Mouse (Mus musculus) stomach, postnatal 0 days (tissue): Measurements from ENCODE around the gene Mysm1. TPM values are rescaled to one million over a fixed set of nuclear protein-coding genes. Genes with fewer than 3 reads are reported as not detected.

Source experiments
- ATAC-seq: fragments of 200-750 bp; cut with Nextera tagmentation; 2 replicates; pipeline ENCODE4 v1.8.0; 2017; ENCODE audit not compliant: low FRiP score, low TSS enrichment
- DNase-seq: peaks from one replicate; pipeline ENCODE4 v3.0.0-alpha.2; 2016; ENCODE audit warnings: low spot score
- H3K27ac ChIP-seq: fragments of 300-500 bp; sonication (generic); replicated peaks from 2 replicates; pipeline ENCODE4 v1.5.1; 2014; ENCODE audit warnings: mild to moderate bottlenecking, control low read depth
- H3K27me3 ChIP-seq: fragments of 300-500 bp; sonication (generic); 2 replicates; pipeline ENCODE4 v1.6.1; 2014; ENCODE audit warnings: low read length; ENCODE audit not compliant: control insufficient read depth, insufficient read depth
- H3K36me3 ChIP-seq: fragments of 300-500 bp; sonication (generic); 2 replicates; pipeline ENCODE4 v1.6.1; 2014; ENCODE audit warnings: low read length, mixed read lengths; ENCODE audit not compliant: control insufficient read depth, insufficient read depth
- H3K4me1 ChIP-seq: fragments of 300-500 bp; sonication (generic); replicated peaks from 2 replicates; pipeline ENCODE4 v1.6.1; 2014; ENCODE audit warnings: antibody characterized with exemption; ENCODE audit not compliant: control insufficient read depth, insufficient read depth
- H3K4me2 ChIP-seq: fragments of 300-500 bp; sonication (generic); replicated peaks from 2 replicates; pipeline ENCODE4 v1.6.1; 2014; ENCODE audit warnings: low read depth, mild to moderate bottlenecking, control low read depth, moderate library complexity
- H3K4me3 ChIP-seq: fragments of 300-500 bp; sonication (generic); 2 replicates; pipeline ENCODE4 v1.5.1; 2014; ENCODE audit warnings: low read depth, low read length, control low read depth
- H3K9ac ChIP-seq: fragments of 300-500 bp; sonication (generic); 2 replicates; pipeline ENCODE4 v1.6.1; 2014; ENCODE audit warnings: mild to moderate bottlenecking, low read length, control low read depth, mixed read lengths
- H3K9me3 ChIP-seq: fragments of 300-500 bp; sonication (generic); 2 replicates; pipeline ENCODE4 v1.6.1; 2016; ENCODE audit warnings: low read length; ENCODE audit not compliant: control insufficient read depth
- CTCF ChIP-seq: IDR thresholded peaks from 2 replicates; pipeline ENCODE4 v1.5.1; 2016; ENCODE audit warnings: antibody characterized with exemption, low read depth, mild to moderate bottlenecking, moderate library complexity
- EP300 ChIP-seq: optimal IDR thresholded peaks from 2 replicates; pipeline ENCODE3; 2016; ENCODE audit warnings: antibody characterized with exemption
- WGBS: fragments of 180-500 bp; shearing (Covaris S2); extraction: QIAGEN DNeasy Blood & Tissue Kit; methylation state at CpG from one replicate; pipeline ENCODE4 v1.1.7; 2014; 5-methylcytosine and 5-hydroxymethylcytosine counted together
- polyA plus RNA-seq: library from polyadenylated mRNA; unstranded; fragments of >200 nt; fragmentation: Nextera tagmentation; extraction: Ambion mirVana; gene quantifications from 2 replicates; pipeline ENCODE4 v1.2.1, GENCODE M21; 2015

The Mysm1 gene
- polyA plus RNA-seq, 1 experiment from 2014 or later = 12.9 TPM

GRCm38 (mm10) chr4:94900744-94901143 lies 78.2 kb downstream of the Mysm1 start:
- Histone ChIP-seq H3K27me3 (no peaks in the 10 kb centered on the region), H3K27ac (no peak overlapping the region), H3K4me1 (no peaks in the 10 kb centered on the region), H3K9ac (no peak overlapping the region), H3K36me3 (no peaks in the 10 kb centered on the region), H3K4me2 (no peak overlapping the region), H3K4me3 (no peak overlapping the region), H3K9me3 (no peaks in the 10 kb centered on the region)
- TF ChIP-seq CTCF (peak; percentile 75), EP300 (no peak)
- ATAC-seq (no peak), DNase-seq (no peak)
- WGBS = 27% methylated on average over 2 of the region's 2 CpGs

Other genes starting within 250 kb of the Mysm1 start
- gene Tek, start 239.8 kb downstream of the Mysm1 start, polyA plus RNA-seq = 5.3 and 5.6 TPM in 2 replicates
- 0.16 TPM in 1 of 2 replicates, not detected in the other for gene Eqtn, start 50.3 kb downstream of the Mysm1 start, polyA plus RNA-seq
- 80.2 and 88.9 TPM in 2 replicates for gene Jun, start 73.1 kb upstream of the Mysm1 start, polyA plus RNA-seq